In the genomic region with DNA sequence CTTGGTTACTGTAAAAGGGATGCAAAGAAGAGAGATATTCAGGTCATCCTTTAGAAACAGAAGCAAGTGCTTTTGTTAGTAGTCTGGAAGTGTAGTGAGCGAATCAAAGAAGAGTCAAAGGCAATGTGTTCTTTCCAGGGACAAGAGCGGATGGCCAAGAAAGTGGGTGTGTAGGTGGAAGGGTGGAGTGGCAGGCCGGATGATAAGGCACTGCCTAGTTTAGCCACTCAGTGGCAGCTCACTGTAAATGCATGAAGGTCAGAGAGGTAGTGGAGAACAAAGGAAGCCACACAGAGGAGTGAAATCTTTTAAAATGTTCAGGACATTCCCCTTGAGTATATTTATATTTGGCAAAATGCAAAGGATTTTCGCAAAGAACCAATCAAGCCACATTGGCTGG, we compare ENCODE assay signal across 24 mouse cellular contexts. TPM values are rescaled to one million over a fixed set of nuclear protein-coding genes. Genes with fewer than 3 reads are reported as not detected.
DNase-seq lines count a peak whose midpoint lies in the region; ATAC-seq and TF ChIP-seq lines count a peak whose summit lies in the region.
"Had no signal": no experiment of that assay in that cellular context is flagged by ENCODE, and none has a peak within 500 bp of the region (broad histone marks: within the 10 kb centered on the region; RNA-seq: fewer than 3 reads in every experiment).

No protein-coding gene starts in this region.

- no peak for DNase-seq in heart, postnatal 0 days (ENCODE audit: low spot score)
- no peak for DNase-seq in heart, postnatal 14 days
- peak; percentile 65 for DNase-seq in midbrain, embryonic 11.5 days (ENCODE audit: low spot score, missing footprints)
- no peak for DNase-seq in lung, postnatal 0 days (ENCODE audit: low spot score)
- no peak for DNase-seq in stomach, postnatal 0 days (ENCODE audit: low spot score)
- DNase-seq in T-cell, adult 2 months (ENCODE audit: low spot score), result no peak
- DNase-seq in left cerebral cortex, postnatal 4 days, result no peak
- DNase-seq: adrenal gland, adult 2 months; adrenal gland, postnatal 25 days; cerebellum, adult 2 months; cerebellum, postnatal 10 days; gastrocnemius, adult 2 months; gastrocnemius, postnatal 25 days; kidney, adult 11 months had no signal

- 0 out of 2 replicates have a peak, but pooled peaks cover 7% of the 10 kb centered on the region for H3K4me1 ChIP-seq in heart, postnatal 0 days (ENCODE audit: control insufficient read depth, insufficient read depth)
- H3K4me1 ChIP-seq in midbrain, embryonic 11.5 days (ENCODE audit: control insufficient read depth, insufficient read depth, low read length), result no peaks in the 10 kb centered on the region; the same call in 1 of the 2 replicates
- H3K4me1 ChIP-seq in midbrain, embryonic 16.5 days (ENCODE audit: control insufficient read depth, insufficient read depth, low read length), result no peaks in the 10 kb centered on the region; the same call in 1 of the 2 replicates
- no peaks in the 10 kb centered on the region for H3K4me1 ChIP-seq in lung, postnatal 0 days (ENCODE audit: insufficient read depth, low read depth, low read length)
- no peaks in the 10 kb centered on the region for H3K4me1 ChIP-seq in stomach, postnatal 0 days (replicated peaks; ENCODE audit: control insufficient read depth, insufficient read depth)
- H3K4me1 ChIP-seq: heart, embryonic 15.5 days had no signal

- ATAC-seq in heart, postnatal 0 days (ENCODE audit: insufficient read depth, low read depth), result no peak
- ATAC-seq in midbrain, embryonic 11.5 days (ENCODE audit: low FRiP score), result no peak
- ATAC-seq in midbrain, embryonic 16.5 days, result no peak
- no peak for ATAC-seq in lung, postnatal 0 days
- no peak for ATAC-seq in stomach, postnatal 0 days (ENCODE audit: low FRiP score, low TSS enrichment)
- ATAC-seq: forebrain, embryonic 14.5 days had no signal

- 52% methylated on average over 4 of the region's 4 CpGs for WGBS in heart, postnatal 0 days
- WGBS in midbrain, embryonic 11.5 days, result 86% methylated on average over 4 of the region's 4 CpGs
- 89% methylated on average over 4 of the region's 4 CpGs for WGBS in midbrain, embryonic 16.5 days
- 80% methylated on average over 4 of the region's 4 CpGs for WGBS in lung, postnatal 0 days
- 86% methylated on average over 4 of the region's 4 CpGs for WGBS in stomach, postnatal 0 days

- no peaks in the 10 kb centered on the region for H3K9me3 ChIP-seq in heart, postnatal 0 days (replicated peaks; ENCODE audit: control insufficient read depth, low read length)
- H3K9me3 ChIP-seq in midbrain, embryonic 11.5 days (ENCODE audit: control insufficient read depth, low read length), result no peaks in the 10 kb centered on the region
- H3K9me3 ChIP-seq in midbrain, embryonic 16.5 days (replicated peaks; ENCODE audit: control insufficient read depth, low read length, poor library complexity, severe bottlenecking), result no peaks in the 10 kb centered on the region
- no peaks in the 10 kb centered on the region for H3K9me3 ChIP-seq in lung, postnatal 0 days (ENCODE audit: low read length)
- H3K9me3 ChIP-seq in stomach, postnatal 0 days (ENCODE audit: control insufficient read depth, low read length), result no peaks in the 10 kb centered on the region
- H3K9me3 ChIP-seq: embryonic facial prominence, embryonic 10.5 days; forebrain, embryonic 10.5 days; heart, embryonic 15.5 days had no signal

- H3K9ac ChIP-seq in heart, postnatal 0 days (replicated peaks; ENCODE audit: low read depth, low read length), result no peak overlapping the region
- no peak overlapping the region for H3K9ac ChIP-seq in midbrain, embryonic 11.5 days (ENCODE audit: low read length)
- no peak overlapping the region for H3K9ac ChIP-seq in midbrain, embryonic 16.5 days (ENCODE audit: low read depth, low read length)
- H3K9ac ChIP-seq in lung, postnatal 0 days (replicated peaks; ENCODE audit: low read depth), result no peak overlapping the region
- no peak overlapping the region for H3K9ac ChIP-seq in stomach, postnatal 0 days (ENCODE audit: low read length)
- H3K9ac ChIP-seq: heart, embryonic 15.5 days; hindbrain, embryonic 14.5 days had no signal

- no peak overlapping the region for H3K4me2 ChIP-seq in heart, postnatal 0 days (ENCODE audit: low read depth, low read length)
- no peak overlapping the region for H3K4me2 ChIP-seq in midbrain, embryonic 11.5 days
- no peak overlapping the region for H3K4me2 ChIP-seq in midbrain, embryonic 16.5 days (ENCODE audit: low read length)
- H3K4me2 ChIP-seq in lung, postnatal 0 days (replicated peaks; ENCODE audit: low read depth, low read length), result no peak overlapping the region
- no peak overlapping the region for H3K4me2 ChIP-seq in stomach, postnatal 0 days (replicated peaks; ENCODE audit: low read depth)
- H3K4me2 ChIP-seq: heart, embryonic 11.5 days; heart, embryonic 15.5 days; hindbrain, embryonic 14.5 days had no signal

- intact Hi-C loops in heart, postnatal 14 days (cut with DNase I), result loop anchor here (5.0 kb wide), 1 partner anchor 478 kb away; no protein-coding TSS in a partner anchor
- intact Hi-C loops in left cerebral cortex, postnatal 4 days (cut with DNase I), result no loop called here

- H3K4me3 ChIP-seq in heart, postnatal 0 days (ENCODE audit: low read depth, low read length), result no peak overlapping the region
- H3K4me3 ChIP-seq in midbrain, embryonic 11.5 days (ENCODE audit: low read depth, low read length), result no peak overlapping the region
- H3K4me3 ChIP-seq in midbrain, embryonic 16.5 days (ENCODE audit: low read depth, low read length), result no peak overlapping the region
- no peak overlapping the region for H3K4me3 ChIP-seq in lung, postnatal 0 days (ENCODE audit: low read depth, low read length)
- H3K4me3 ChIP-seq in stomach, postnatal 0 days (ENCODE audit: low read depth, low read length), result no peak overlapping the region
- H3K4me3 ChIP-seq: embryonic facial prominence, embryonic 10.5 days; erythroblast, embryonic 14.5 days; forebrain, embryonic 10.5 days; gastrocnemius, adult 2 months; heart, embryonic 15.5 days had no signal

- no peak overlapping the region for H3K27ac ChIP-seq in heart, postnatal 0 days (ENCODE audit: low read depth)
- H3K27ac ChIP-seq in midbrain, embryonic 11.5 days (ENCODE audit: low read depth, low read length), result no peak overlapping the region
- H3K27ac ChIP-seq in midbrain, embryonic 16.5 days (ENCODE audit: low read length), result no peak overlapping the region
- no peak overlapping the region for H3K27ac ChIP-seq in lung, postnatal 0 days (ENCODE audit: low read length)
- no peak overlapping the region for H3K27ac ChIP-seq in stomach, postnatal 0 days (replicated peaks)
- H3K27ac ChIP-seq: embryonic facial prominence, embryonic 10.5 days; forebrain, embryonic 10.5 days; gastrocnemius, adult 2 months; heart, embryonic 15.5 days; hindbrain, embryonic 14.5 days had no signal

- 0 out of 2 replicates have a peak, but pooled peaks have one; percentile 5 for TF ChIP-seq CTCF in heart, postnatal 0 days (IDR thresholded peaks at IDR 0.05; ENCODE audit: low read depth)
- peak; percentile 27 for TF ChIP-seq CTCF in lung, postnatal 0 days (IDR thresholded peaks at IDR 0.05)
- peak; percentile 32; the same call in 1 of the 2 replicates for TF ChIP-seq CTCF in stomach, postnatal 0 days (IDR thresholded peaks at IDR 0.05; ENCODE audit: low read depth)

- TF ChIP-seq EP300 in heart, postnatal 0 days (IDR thresholded peaks at IDR 0.05; ENCODE audit: low read depth), result no peak
- no peak for TF ChIP-seq EP300 in lung, postnatal 0 days (IDR thresholded peaks at IDR 0.05)
- no peak for TF ChIP-seq EP300 in stomach, postnatal 0 days (optimal IDR thresholded peaks at IDR 0.05)

- H3K27me3 ChIP-seq in heart, postnatal 0 days (ENCODE audit: control insufficient read depth, insufficient read depth, low read length), result no peaks in the 10 kb centered on the region
- no peaks in the 10 kb centered on the region; the same call in 1 of the 2 replicates for H3K27me3 ChIP-seq in midbrain, embryonic 11.5 days (ENCODE audit: control insufficient read depth, insufficient read depth, low read length)
- no peaks in the 10 kb centered on the region; the same call in 1 of the 2 replicates for H3K27me3 ChIP-seq in midbrain, embryonic 16.5 days (ENCODE audit: control insufficient read depth, insufficient read depth, low read depth, low read length)
- no peaks in the 10 kb centered on the region for H3K27me3 ChIP-seq in lung, postnatal 0 days (replicated peaks; ENCODE audit: insufficient read depth, low read length)
- H3K27me3 ChIP-seq in stomach, postnatal 0 days (ENCODE audit: control insufficient read depth, insufficient read depth, low read length), result no peaks in the 10 kb centered on the region
- H3K27me3 ChIP-seq: heart, embryonic 15.5 days had no signal

- H3K36me3 ChIP-seq in heart, postnatal 0 days (replicated peaks; ENCODE audit: control insufficient read depth, insufficient read depth, low read length), result 0 out of 2 replicates have a peak, but pooled peaks cover 4% of the 10 kb centered on the region
- no peaks in the 10 kb centered on the region for H3K36me3 ChIP-seq in midbrain, embryonic 11.5 days (ENCODE audit: control insufficient read depth, insufficient read depth, low read length)
- no peaks in the 10 kb centered on the region for H3K36me3 ChIP-seq in midbrain, embryonic 16.5 days (ENCODE audit: control insufficient read depth, insufficient read depth, low read length)
- no peaks in the 10 kb centered on the region for H3K36me3 ChIP-seq in lung, postnatal 0 days (ENCODE audit: insufficient read depth, low read length)
- H3K36me3 ChIP-seq in stomach, postnatal 0 days (ENCODE audit: control insufficient read depth, insufficient read depth, low read length), result no peaks in the 10 kb centered on the region; the same call in 1 of the 2 replicates
- H3K36me3 ChIP-seq: embryonic facial prominence, embryonic 10.5 days; forebrain, embryonic 10.5 days; G1E; heart, embryonic 15.5 days had no signal

RNA-seq across cellular contexts. Expression of gene Pde3a, which starts 4.0 kb away (rescaled TPM):
- total RNA-seq in heart, postnatal 0 days (2014; rRNA removed; ENCODE audit: low replicate concordance), result 33.4 and 42.0 TPM in 2 replicates
- polyA plus RNA-seq in heart, postnatal 0 days (2015; fragmentation: Nextera tagmentation; extraction: Ambion mirVana), result 8.2 and 8.3 TPM in 2 replicates
- 10 to 100 TPM; 56.4 to 58.2 TPM for total RNA-seq in heart, postnatal 14 days (2021)
- polyA plus RNA-seq in midbrain, embryonic 11.5 days (2014; fragmentation: Nextera tagmentation; extraction: Ambion mirVana), result 1.2 and 2.1 TPM in 2 replicates
- polyA plus RNA-seq in midbrain, embryonic 16.5 days (2015; fragmentation: Nextera tagmentation; extraction: Ambion mirVana), result 2.1 and 2.3 TPM in 2 replicates
- 10.1 and 12.1 TPM in 2 replicates for polyA plus RNA-seq in lung, postnatal 0 days (2015; fragmentation: Nextera tagmentation; extraction: Ambion mirVana)
- polyA plus RNA-seq in stomach, postnatal 0 days (2015; fragmentation: Nextera tagmentation; extraction: Ambion mirVana), result 4.0 and 4.1 TPM in 2 replicates
- total RNA-seq in left cerebral cortex, postnatal 4 days (2021), result 1 to 10 TPM; 2.3 to 3.2 TPM
- total RNA-seq: hematopoietic stem cell, adult 5-6 weeks had no signal
- polyA plus RNA-seq: erythroblast, embryonic 14.5 days; G1E had no signal
